8 mouse cellular contexts compared by ENCODE assay signal in the genomic region with DNA sequence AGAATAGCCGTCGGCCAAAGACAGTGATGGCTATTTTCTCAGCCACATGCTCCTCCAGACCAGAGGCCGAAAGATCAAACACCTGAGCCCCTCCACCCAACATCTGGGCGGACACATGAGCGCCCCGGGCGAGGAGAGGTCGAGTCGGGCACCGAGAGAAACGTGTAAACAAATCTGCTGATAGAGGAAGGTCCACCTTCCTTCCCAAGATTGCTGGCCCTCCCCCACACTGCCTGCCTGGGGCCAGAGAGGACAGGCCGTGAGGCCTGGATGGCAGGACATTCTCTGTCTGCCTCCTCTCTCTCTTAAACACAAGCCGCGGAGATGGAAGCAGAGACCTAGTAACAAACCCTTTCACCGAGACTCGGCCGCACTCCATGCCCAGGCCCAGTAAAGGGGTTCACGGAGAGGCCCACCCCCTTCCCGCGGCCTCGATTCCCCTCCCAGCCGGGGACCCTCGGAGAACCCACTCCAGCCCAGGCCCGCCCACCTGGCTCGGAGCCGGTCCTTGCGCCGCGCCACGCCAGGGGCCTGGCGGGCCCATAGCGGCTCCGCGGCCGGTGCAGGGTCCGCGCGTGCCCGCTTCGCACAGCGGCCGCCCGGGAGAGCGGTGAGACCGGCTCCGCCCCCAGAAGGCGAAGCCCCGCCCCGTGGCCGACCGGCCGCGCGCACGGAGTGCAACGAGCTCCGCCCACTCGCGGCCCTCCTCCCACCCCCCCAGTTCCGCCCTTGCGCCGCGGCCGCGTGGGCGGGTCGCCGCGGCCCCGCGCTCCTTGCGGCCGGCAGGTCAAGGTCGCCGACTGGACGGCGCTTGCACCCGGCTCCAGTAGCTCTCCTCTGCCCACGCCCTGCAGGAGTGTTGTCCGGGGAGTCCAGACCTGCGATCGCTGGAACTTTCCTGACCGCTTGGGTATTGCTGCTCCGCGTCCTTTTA. TPM values are rescaled to one million over a fixed set of nuclear protein-coding genes. Genes with fewer than 3 reads are reported as not detected.
DNase-seq lines count a peak whose midpoint lies in the region; ATAC-seq and TF ChIP-seq lines count a peak whose summit lies in the region.

No protein-coding gene starts in this region.

- peaks cover 9% of the 10 kb centered on the region for H3K27me3 ChIP-seq in heart, embryonic 10.5 days (ENCODE audit: insufficient read depth, poor library complexity, severe bottlenecking)
- no peaks in the 10 kb centered on the region for H3K27me3 ChIP-seq in kidney, embryonic 15.5 days
- H3K27me3 ChIP-seq in liver, embryonic 11.5 days (replicated peaks; ENCODE audit: control insufficient read depth, insufficient read depth, low read length), result peaks cover 1% of the 10 kb centered on the region
- no peaks in the 10 kb centered on the region for H3K27me3 ChIP-seq in myocyte (ENCODE audit: control insufficient read depth, insufficient read depth, insufficient read length)

- peak overlapping the region; percentile 68 for H3ac ChIP-seq in myocyte (ENCODE audit: control insufficient read depth, insufficient read length)

- peak overlapping the region; percentile 94 for H3K27ac ChIP-seq in embryonic fibroblast, embryonic 13.5 days (ENCODE audit: insufficient read depth, low read length)
- H3K27ac ChIP-seq in heart, embryonic 10.5 days, result peak overlapping the region; percentile 98
- H3K27ac ChIP-seq in kidney, embryonic 15.5 days, result peak overlapping the region; percentile 95
- peak overlapping the region; percentile 98 for H3K27ac ChIP-seq in liver, embryonic 11.5 days (ENCODE audit: low read depth, low read length)

- no peaks in the 10 kb centered on the region for H3K9me3 ChIP-seq in heart, embryonic 10.5 days
- H3K9me3 ChIP-seq in kidney, embryonic 15.5 days (replicated peaks), result no peaks in the 10 kb centered on the region
- H3K9me3 ChIP-seq in liver, embryonic 11.5 days (ENCODE audit: control insufficient read depth, low read length), result no peaks in the 10 kb centered on the region

- WGBS in heart, embryonic 10.5 days, result under 1% methylated on average over 84 of the region's 85 CpGs
- WGBS in kidney, embryonic 15.5 days, result under 1% methylated on average over 85 of the region's 85 CpGs
- WGBS in liver, embryonic 11.5 days, result under 1% methylated on average over 85 of the region's 85 CpGs

- peaks cover 21% of the 10 kb centered on the region for H3K79me2 ChIP-seq in myocyte (ENCODE audit: control insufficient read depth, insufficient read depth)

- peaks cover 35% of the 10 kb centered on the region for H3K36me3 ChIP-seq in heart, embryonic 10.5 days
- peaks cover 29% of the 10 kb centered on the region for H3K36me3 ChIP-seq in kidney, embryonic 15.5 days
- H3K36me3 ChIP-seq in liver, embryonic 11.5 days (ENCODE audit: control insufficient read depth, insufficient read depth, low read length), result peaks cover 19% of the 10 kb centered on the region
- H3K36me3 ChIP-seq in myocyte (ENCODE audit: control insufficient read depth, insufficient read depth), result peaks cover 18% of the 10 kb centered on the region

- no peak for TF ChIP-seq CTCF in embryonic fibroblast, embryonic 13.5 days (IDR thresholded peaks at IDR 0.05; ENCODE audit: borderline replicate concordance, insufficient read depth, low read length)

- peak overlapping the region; percentile 80 for H3K4me2 ChIP-seq in kidney, embryonic 15.5 days
- H3K4me2 ChIP-seq in liver, embryonic 11.5 days, result peak overlapping the region; percentile 94
- H3K4me2 ChIP-seq in myocyte (ENCODE audit: low read depth), result peak overlapping the region; percentile 90

- peak overlapping the region; percentile 94 for H3K4me3 ChIP-seq in embryonic fibroblast, embryonic 13.5 days (ENCODE audit: insufficient read depth, low read length)
- peak overlapping the region; percentile 89 for H3K4me3 ChIP-seq in heart, embryonic 10.5 days
- H3K4me3 ChIP-seq in kidney, embryonic 15.5 days (replicated peaks), result peak overlapping the region; percentile 80
- H3K4me3 ChIP-seq in liver, embryonic 11.5 days (ENCODE audit: low read depth, low read length), result peak overlapping the region; percentile 67
- peak overlapping the region; percentile 83 for H3K4me3 ChIP-seq in myocyte

- ATAC-seq in kidney, embryonic 15.5 days (replicated peaks; ENCODE audit: low FRiP score), result peak; percentile 74
- ATAC-seq in liver, embryonic 11.5 days (replicated peaks; ENCODE audit: low FRiP score), result peak; percentile 71

- DNase-seq in CD4-positive helper T cell, adult 2 months (ENCODE audit: low read depth, low spot score), result peak; percentile 92
- DNase-seq in brain, adult 2 months (ENCODE audit: low read depth, low spot score), result peak; percentile 96
- peak; percentile 96 for DNase-seq in heart, embryonic 10.5 days (ENCODE audit: low spot score)
- peak; percentile 91 for DNase-seq in liver, embryonic 11.5 days (ENCODE audit: low spot score)
- peak; percentile 91 for DNase-seq in spleen, postnatal 36 days (ENCODE audit: low spot score in 2 of 2)

- peaks cover 4% of the 10 kb centered on the region; the same call in 1 of the 2 replicates for H3K4me1 ChIP-seq in embryonic fibroblast, embryonic 13.5 days (ENCODE audit: control insufficient read depth, insufficient read depth, low read length)
- H3K4me1 ChIP-seq in heart, embryonic 10.5 days, result peaks cover 44% of the 10 kb centered on the region
- H3K4me1 ChIP-seq in kidney, embryonic 15.5 days, result peaks cover 56% of the 10 kb centered on the region
- peaks cover 27% of the 10 kb centered on the region for H3K4me1 ChIP-seq in liver, embryonic 11.5 days (replicated peaks; ENCODE audit: control insufficient read depth, insufficient read depth, low read length)

- H3K9ac ChIP-seq in kidney, embryonic 15.5 days, result peak overlapping the region; percentile 89
- H3K9ac ChIP-seq in liver, embryonic 11.5 days (ENCODE audit: low read depth, low read length), result peak overlapping the region; percentile 74

- TF ChIP-seq POLR2A in embryonic fibroblast, embryonic 13.5 days (IDR thresholded peaks at IDR 0.05; ENCODE audit: low read depth, low read length), result no peak; the same call in none of the 2 replicates
- peak; percentile 74 for TF ChIP-seq POLR2A in myocyte (IDR thresholded peaks at IDR 0.05; ENCODE audit: insufficient read length, low read depth)

TF ChIP-seq in myocyte, 11 proteins besides CTCF, POLR2A, EP300 and RAD21 (continues in another document):
- TF ChIP-seq CEBPB (IDR thresholded peaks at IDR 0.05; ENCODE audit: insufficient read depth, poor library complexity, severe bottlenecking) (no peak), MYOD1 (IDR thresholded peaks at IDR 0.05; ENCODE audit: control insufficient read depth in 1 of 3, insufficient read length in 2 of 3, low read depth in 2 of 3) (peak in 1 of 3 experiments; percentile 37), E2F4 (IDR thresholded peaks at IDR 0.05; ENCODE audit: insufficient read depth) (no peak), POLR2AphosphoS2 (IDR thresholded peaks at IDR 0.05; ENCODE audit: insufficient read length, low read depth) (peak; percentile 48), MAX (IDR thresholded peaks at IDR 0.05; ENCODE audit: low read depth) (no peak), REST (IDR thresholded peaks at IDR 0.05; ENCODE audit: insufficient read depth, insufficient read length) (no peak), MYOG (IDR thresholded peaks at IDR 0.05; ENCODE audit: control insufficient read depth in 1 of 3, insufficient read depth in 1 of 3, insufficient read length in 2 of 3, low read depth in 2 of 3) (peak in 2 of 3 experiments; percentile 24 to 35), USF1 (IDR thresholded peaks at IDR 0.05; ENCODE audit: low read depth) (no peak), SRF (IDR thresholded peaks at IDR 0.05; ENCODE audit: control insufficient read depth, insufficient read length, low read depth) (peak; percentile 57), TCF12 (IDR thresholded peaks at IDR 0.05; ENCODE audit: insufficient read depth, poor library complexity, severe bottlenecking) (no peak)

RNA-seq across cellular contexts. Expression of a gene that starts 0.6 kb away (rescaled TPM):
- polyA plus RNA-seq in embryonic fibroblast, embryonic 13.5 days (2011; ENCODE audit: insufficient read length, low read depth, missing spikeins), result 164 and 174 TPM in 2 replicates
- polyA plus RNA-seq in heart, embryonic 10.5 days (2016; fragmentation: Nextera tagmentation; extraction: Ambion mirVana), result 313 and 314 TPM in 2 replicates
- 271 and 298 TPM in 2 replicates for polyA plus RNA-seq in kidney, embryonic 15.5 days (2015; fragmentation: Nextera tagmentation; extraction: Ambion mirVana)
- polyA plus RNA-seq in liver, embryonic 11.5 days (2014; fragmentation: Nextera tagmentation; extraction: Ambion mirVana), result 282 and 283 TPM in 2 replicates
- polyA plus RNA-seq in myocyte (2012; fragmentation: generic; extraction: Trizol), result 274 TPM

RNA-seq across cellular contexts. Expression of a gene that starts 14.0 kb away (rescaled TPM):
- 0.86 TPM in 1 of 2 replicates, not detected in the other for polyA plus RNA-seq in embryonic fibroblast, embryonic 13.5 days (2011; ENCODE audit: insufficient read length, low read depth, missing spikeins)
- 0.74 and 1.8 TPM in 2 replicates for polyA plus RNA-seq in heart, embryonic 10.5 days (2016; fragmentation: Nextera tagmentation; extraction: Ambion mirVana)
- polyA plus RNA-seq in kidney, embryonic 15.5 days (2015; fragmentation: Nextera tagmentation; extraction: Ambion mirVana), result 2.5 and 4.9 TPM in 2 replicates
- polyA plus RNA-seq in liver, embryonic 11.5 days (2014; fragmentation: Nextera tagmentation; extraction: Ambion mirVana), result 1.8 and 2.6 TPM in 2 replicates
- 10.3 TPM for polyA plus RNA-seq in myocyte (2012; fragmentation: generic; extraction: Trizol)

RNA-seq across cellular contexts. Expression of a gene that starts 22.9 kb away (rescaled TPM):
- 226 and 252 TPM in 2 replicates for polyA plus RNA-seq in embryonic fibroblast, embryonic 13.5 days (2011; ENCODE audit: insufficient read length, low read depth, missing spikeins)
- polyA plus RNA-seq in heart, embryonic 10.5 days (2016; fragmentation: Nextera tagmentation; extraction: Ambion mirVana), result 109 and 151 TPM in 2 replicates
- 151 and 172 TPM in 2 replicates for polyA plus RNA-seq in kidney, embryonic 15.5 days (2015; fragmentation: Nextera tagmentation; extraction: Ambion mirVana)
- 68.1 and 69.5 TPM in 2 replicates for polyA plus RNA-seq in liver, embryonic 11.5 days (2014; fragmentation: Nextera tagmentation; extraction: Ambion mirVana)
- 174 TPM for polyA plus RNA-seq in myocyte (2012; fragmentation: generic; extraction: Trizol)

RNA-seq across cellular contexts. Expression of a gene that starts 40.3 kb away (rescaled TPM):
- 14.0 and 17.9 TPM in 2 replicates for polyA plus RNA-seq in embryonic fibroblast, embryonic 13.5 days (2011; ENCODE audit: insufficient read length, low read depth, missing spikeins)
- 1.7 and 3.6 TPM in 2 replicates for polyA plus RNA-seq in heart, embryonic 10.5 days (2016; fragmentation: Nextera tagmentation; extraction: Ambion mirVana)
- polyA plus RNA-seq in kidney, embryonic 15.5 days (2015; fragmentation: Nextera tagmentation; extraction: Ambion mirVana), result 6.9 and 7.1 TPM in 2 replicates
- polyA plus RNA-seq in liver, embryonic 11.5 days (2014; fragmentation: Nextera tagmentation; extraction: Ambion mirVana), result 1.8 and 2.0 TPM in 2 replicates
- 162 TPM for polyA plus RNA-seq in myocyte (2012; fragmentation: generic; extraction: Trizol)

RNA-seq across cellular contexts. Expression of a gene that starts 41.2 kb away (rescaled TPM):
- polyA plus RNA-seq in embryonic fibroblast, embryonic 13.5 days (2011; ENCODE audit: insufficient read length, low read depth, missing spikeins), result not detected in 2 replicates
- 88.9 and 128 TPM in 2 replicates for polyA plus RNA-seq in heart, embryonic 10.5 days (2016; fragmentation: Nextera tagmentation; extraction: Ambion mirVana)
- polyA plus RNA-seq in kidney, embryonic 15.5 days (2015; fragmentation: Nextera tagmentation; extraction: Ambion mirVana), result 12.8 and 20.2 TPM in 2 replicates
- 191 and 229 TPM in 2 replicates for polyA plus RNA-seq in liver, embryonic 11.5 days (2014; fragmentation: Nextera tagmentation; extraction: Ambion mirVana)
- not detected for polyA plus RNA-seq in myocyte (2012; fragmentation: generic; extraction: Trizol)

Comparison
In these comparisons a context has a peak if more than half of its experiments do, and no peak if none do; other contexts are left out.
1. Peak in every context shown above with its lines: DNase-seq, ATAC-seq, H3K4me3 ChIP-seq and H3K27ac ChIP-seq.